Mouse (Mus musculus): ENCODE measurements around the gene Btf3.

GRCm38 (mm10) chr13:98316140-98316479 lies 696 bp downstream of the Btf3 start:
- TF ChIP-seq POLR2A (IDR thresholded peaks at IDR 0.05; ENCODE audit: borderline replicate concordance, control insufficient read depth, low read depth, low read length) (no peak), CTCF (IDR thresholded peaks at IDR 0.05; ENCODE audit: control insufficient read depth, insufficient read depth, low read length) (no peak)
